ENCODE assay signal across 8 mouse cellular contexts in the genomic region with DNA sequence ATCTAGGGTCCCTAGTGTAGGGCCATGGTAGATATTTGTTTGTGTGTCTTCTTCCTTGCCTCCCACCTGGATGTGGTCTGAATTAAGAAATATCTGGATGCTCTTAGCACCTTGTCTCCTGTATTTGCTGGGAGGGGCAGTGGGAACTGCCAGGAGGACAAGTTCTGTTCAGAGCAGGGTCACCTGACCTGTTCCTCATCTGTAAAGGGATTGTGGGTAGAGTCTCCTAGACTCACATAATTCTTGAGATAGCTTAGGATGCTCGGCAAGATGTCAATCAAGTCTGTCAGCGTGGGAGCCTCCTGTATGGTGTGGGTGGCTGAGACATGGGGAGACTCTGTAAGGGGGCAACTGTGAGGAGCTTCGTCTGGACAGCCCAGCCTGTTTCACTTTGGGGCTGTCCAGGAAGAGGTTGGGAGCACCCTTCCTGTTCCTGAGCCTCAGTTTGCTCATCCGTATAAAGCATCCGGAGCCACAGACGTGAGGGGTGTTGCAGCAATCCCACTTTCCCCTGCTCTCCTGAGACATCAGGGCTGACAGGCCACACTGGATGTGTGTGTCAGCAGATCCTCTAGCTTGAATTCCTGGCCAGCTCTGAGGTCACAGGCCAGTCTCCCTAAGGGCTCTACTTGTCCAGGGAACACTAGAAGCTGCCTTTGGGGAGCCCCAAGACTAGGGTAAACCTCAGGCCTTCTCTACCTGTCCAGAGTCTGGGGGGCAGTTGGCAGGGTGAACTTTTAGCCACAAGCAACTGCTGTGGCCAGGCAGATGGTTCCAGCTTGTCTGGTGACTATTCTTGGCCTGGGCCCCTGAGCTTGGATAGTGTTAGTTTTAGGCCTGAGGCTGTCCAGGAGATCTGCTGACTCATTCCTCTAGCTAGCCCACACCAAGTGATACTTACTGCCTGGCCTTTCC. TPM values are rescaled to one million over a fixed set of nuclear protein-coding genes. Genes with fewer than 3 reads are reported as not detected.
A peak's percentile ranks its signal among the peaks of the same experiment; 100 is the strongest.
DNase-seq lines count a peak whose midpoint lies in the region; ATAC-seq lines count a peak whose summit lies in the region.

No protein-coding gene starts in this region.

- ATAC-seq in embryonic facial prominence, embryonic 11.5 days (replicated peaks; ENCODE audit: insufficient number of reproducible peaks, low FRiP score, low TSS enrichment, low read depth), result no peak
- no peak for ATAC-seq in heart, embryonic 15.5 days (replicated peaks; ENCODE audit: insufficient number of reproducible peaks, insufficient read depth, low FRiP score, low read depth)
- ATAC-seq in liver, embryonic 11.5 days (replicated peaks; ENCODE audit: low FRiP score), result no peak
- ATAC-seq in frontal cortex, adult (ENCODE audit: low TSS enrichment), result no peak

- no peak overlapping the region for H3K27ac ChIP-seq in embryonic facial prominence, embryonic 11.5 days (replicated peaks; ENCODE audit: low read depth, low read length)
- H3K27ac ChIP-seq in heart, embryonic 15.5 days, result peak overlapping the region; percentile 89
- H3K27ac ChIP-seq in liver, embryonic 11.5 days (ENCODE audit: low read depth, low read length), result peak overlapping the region; percentile 65; the same call in 1 of the 2 replicates

- H3K27me3 ChIP-seq in embryonic facial prominence, embryonic 11.5 days (ENCODE audit: control insufficient read depth, insufficient read depth, low read length), result no peaks in the 10 kb centered on the region
- no peaks in the 10 kb centered on the region for H3K27me3 ChIP-seq in heart, embryonic 15.5 days
- H3K27me3 ChIP-seq in liver, embryonic 11.5 days (replicated peaks; ENCODE audit: control insufficient read depth, insufficient read depth, low read length), result no peaks in the 10 kb centered on the region

- peaks cover 6% of the 10 kb centered on the region for H3K4me1 ChIP-seq in embryonic facial prominence, embryonic 11.5 days (ENCODE audit: control insufficient read depth, insufficient read depth, low read length)
- H3K4me1 ChIP-seq in heart, embryonic 15.5 days (replicated peaks), result peaks cover 44% of the 10 kb centered on the region
- H3K4me1 ChIP-seq in liver, embryonic 11.5 days (replicated peaks; ENCODE audit: control insufficient read depth, insufficient read depth, low read length), result peaks cover 24% of the 10 kb centered on the region

- 0 out of 2 replicates have a peak overlapping the region, but pooled peaks have one; percentile 5 for H3K9ac ChIP-seq in embryonic facial prominence, embryonic 11.5 days (replicated peaks; ENCODE audit: low read length)
- peak overlapping the region; percentile 87 for H3K9ac ChIP-seq in heart, embryonic 15.5 days
- H3K9ac ChIP-seq in liver, embryonic 11.5 days (ENCODE audit: low read depth, low read length), result peak overlapping the region; percentile 87

- H3K9me3 ChIP-seq in embryonic facial prominence, embryonic 11.5 days (replicated peaks; ENCODE audit: control insufficient read depth, low read length), result no peaks in the 10 kb centered on the region
- no peaks in the 10 kb centered on the region for H3K9me3 ChIP-seq in heart, embryonic 15.5 days (replicated peaks)
- no peaks in the 10 kb centered on the region for H3K9me3 ChIP-seq in liver, embryonic 11.5 days (ENCODE audit: control insufficient read depth, low read length)

- H3K4me3 ChIP-seq in embryonic facial prominence, embryonic 11.5 days (ENCODE audit: low read depth, low read length), result no peak overlapping the region
- peak overlapping the region; percentile 87 for H3K4me3 ChIP-seq in heart, embryonic 15.5 days
- H3K4me3 ChIP-seq in liver, embryonic 11.5 days (ENCODE audit: low read depth, low read length), result peak overlapping the region; percentile 91

- peaks cover 17% of the 10 kb centered on the region for H3K36me3 ChIP-seq in embryonic facial prominence, embryonic 11.5 days (replicated peaks; ENCODE audit: control insufficient read depth, insufficient read depth, low read depth, low read length)
- peaks cover 44% of the 10 kb centered on the region for H3K36me3 ChIP-seq in heart, embryonic 15.5 days
- H3K36me3 ChIP-seq in liver, embryonic 11.5 days (ENCODE audit: control insufficient read depth, insufficient read depth, low read length), result peaks cover 43% of the 10 kb centered on the region

- peak overlapping the region; percentile 57; the same call in 1 of the 2 replicates for H3K4me2 ChIP-seq in embryonic facial prominence, embryonic 11.5 days (ENCODE audit: low read depth, low read length)
- peak overlapping the region; percentile 84 for H3K4me2 ChIP-seq in heart, embryonic 15.5 days
- peak overlapping the region; percentile 97 for H3K4me2 ChIP-seq in liver, embryonic 11.5 days

- 92% methylated on average over 6 of the region's 6 CpGs for WGBS in embryonic facial prominence, embryonic 11.5 days
- WGBS in heart, embryonic 15.5 days, result 71% methylated on average over 6 of the region's 6 CpGs
- 67% methylated on average over 6 of the region's 6 CpGs for WGBS in liver, embryonic 11.5 days

- DNase-seq in kidney, adult 11 months, result peak; percentile 49
- DNase-seq in kidney, postnatal 4 days, result no peak
- no peak for DNase-seq in embryonic facial prominence, embryonic 11.5 days (ENCODE audit: low spot score)
- no peak for DNase-seq in liver, embryonic 11.5 days (ENCODE audit: low spot score)
- no peak for DNase-seq in spleen, adult 18-20 months
- DNase-seq in right cerebral cortex, postnatal 36 days (ENCODE audit: low spot score in 2 of 2), result no peak

RNA-seq across cellular contexts. Expression of a gene that starts 2.0 kb away (rescaled TPM):
- polyA plus RNA-seq in embryonic facial prominence, embryonic 11.5 days (2014; fragmentation: Nextera tagmentation; extraction: Ambion mirVana), result 150 and 157 TPM in 2 replicates
- 86.7 and 98.4 TPM in 2 replicates for polyA plus RNA-seq in heart, embryonic 15.5 days (2015; fragmentation: Nextera tagmentation; extraction: Ambion mirVana)
- polyA plus RNA-seq in liver, embryonic 11.5 days (2014; fragmentation: Nextera tagmentation; extraction: Ambion mirVana), result 213 and 236 TPM in 2 replicates

RNA-seq across cellular contexts. Expression of a gene that starts 4.8 kb away (rescaled TPM):
- 0.77 TPM in 1 of 2 replicates, not detected in the other for polyA plus RNA-seq in embryonic facial prominence, embryonic 11.5 days (2014; fragmentation: Nextera tagmentation; extraction: Ambion mirVana)
- 1.1 TPM in 2 replicates for polyA plus RNA-seq in heart, embryonic 15.5 days (2015; fragmentation: Nextera tagmentation; extraction: Ambion mirVana)
- 0.16 and 0.45 TPM in 2 replicates for polyA plus RNA-seq in liver, embryonic 11.5 days (2014; fragmentation: Nextera tagmentation; extraction: Ambion mirVana)

RNA-seq across cellular contexts. Expression of a gene that starts 14.8 kb away (rescaled TPM):
- 65.6 and 67.3 TPM in 2 replicates for polyA plus RNA-seq in embryonic facial prominence, embryonic 11.5 days (2014; fragmentation: Nextera tagmentation; extraction: Ambion mirVana)
- polyA plus RNA-seq in heart, embryonic 15.5 days (2015; fragmentation: Nextera tagmentation; extraction: Ambion mirVana), result 39.5 and 46.8 TPM in 2 replicates
- 48.5 and 50.5 TPM in 2 replicates for polyA plus RNA-seq in liver, embryonic 11.5 days (2014; fragmentation: Nextera tagmentation; extraction: Ambion mirVana)

RNA-seq across cellular contexts. Expression of a gene that starts 19.6 kb away (rescaled TPM):
- polyA plus RNA-seq in embryonic facial prominence, embryonic 11.5 days (2014; fragmentation: Nextera tagmentation; extraction: Ambion mirVana), result 3.9 and 5.5 TPM in 2 replicates
- polyA plus RNA-seq in heart, embryonic 15.5 days (2015; fragmentation: Nextera tagmentation; extraction: Ambion mirVana), result 1.4 and 1.9 TPM in 2 replicates
- 1.1 and 1.4 TPM in 2 replicates for polyA plus RNA-seq in liver, embryonic 11.5 days (2014; fragmentation: Nextera tagmentation; extraction: Ambion mirVana)

RNA-seq across cellular contexts. Expression of a gene that starts 20.3 kb away (rescaled TPM):
- 630 and 667 TPM in 2 replicates for polyA plus RNA-seq in embryonic facial prominence, embryonic 11.5 days (2014; fragmentation: Nextera tagmentation; extraction: Ambion mirVana)
- 998 and 1,017 TPM in 2 replicates for polyA plus RNA-seq in heart, embryonic 15.5 days (2015; fragmentation: Nextera tagmentation; extraction: Ambion mirVana)
- polyA plus RNA-seq in liver, embryonic 11.5 days (2014; fragmentation: Nextera tagmentation; extraction: Ambion mirVana), result 992 and 1,001 TPM in 2 replicates

Comparison
In these comparisons a context has a peak if more than half of its experiments do, and no peak if none do; other contexts are left out.
1. H3K9ac ChIP-seq: peak in every context shown above with its lines; median percentile 87 in heart, embryonic 15.5 days; 87 in liver, embryonic 11.5 days; 5 in embryonic facial prominence, embryonic 11.5 days.